Mouse (Mus musculus) spleen, postnatal 10 days (tissue): ENCODE data around the gene Tpte.
"Not testable (repeated sequence)": the region's sequence is repeated elsewhere in the genome, so short reads cannot be mapped to it uniquely, and the experiment has no call there.

Experiments
- DNase-seq, 2 experiments: peaks; one replicate each; pipeline ENCODE4 v3.0.0; 2021 to 2022; ENCODE audit warnings: low spot score in 2 of 2

Gene Tpte

DNA sequence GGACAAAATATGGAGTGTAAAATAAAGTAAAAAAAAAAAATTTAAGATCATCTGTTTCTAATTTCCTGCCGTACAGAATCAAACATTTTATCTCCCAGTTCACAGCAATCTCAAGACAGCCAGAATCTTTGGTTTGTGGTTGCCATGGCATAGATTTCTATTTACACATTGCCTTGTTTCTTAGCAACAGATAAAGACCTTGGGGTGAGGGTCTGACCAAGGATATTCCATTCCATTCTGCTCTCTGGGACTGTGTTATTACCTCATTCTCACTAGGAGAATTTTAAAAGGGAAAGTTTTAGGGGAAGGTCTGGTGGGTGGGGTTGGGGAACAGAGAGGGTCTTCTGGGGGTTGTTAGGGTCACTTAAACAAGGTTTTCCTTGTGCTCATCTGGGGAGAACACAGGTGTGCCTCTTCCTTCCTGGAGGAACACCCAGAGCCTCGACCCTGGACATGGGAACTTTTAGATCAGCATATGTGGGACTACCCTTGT lies at the start of gene Tpte:
Tpte (plus strand) TSS at position 443 of the 493 bp plus-strand sequence.
- no peak for DNase-seq

DNA sequence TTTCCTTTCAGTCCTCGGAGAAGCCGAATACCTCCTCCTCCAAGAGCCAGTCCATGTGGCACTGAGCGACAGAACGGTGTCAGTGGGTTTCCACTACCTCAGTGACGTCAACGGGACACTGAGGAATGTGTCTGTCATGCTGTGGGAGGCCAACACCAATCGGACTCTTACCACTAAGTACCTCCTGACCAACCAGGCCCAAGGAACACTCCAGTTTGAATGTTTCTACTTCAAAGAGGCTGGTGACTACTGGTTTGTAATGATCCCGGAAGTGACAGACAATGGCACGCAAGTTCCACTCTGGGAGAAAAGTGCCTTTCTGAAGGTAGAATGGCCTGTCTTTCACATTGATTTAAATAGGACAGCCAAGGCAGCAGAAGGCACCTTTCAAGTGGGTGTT lies 40.3 kb upstream of the Tpte start:
- DNase-seq = no peak

DNA sequence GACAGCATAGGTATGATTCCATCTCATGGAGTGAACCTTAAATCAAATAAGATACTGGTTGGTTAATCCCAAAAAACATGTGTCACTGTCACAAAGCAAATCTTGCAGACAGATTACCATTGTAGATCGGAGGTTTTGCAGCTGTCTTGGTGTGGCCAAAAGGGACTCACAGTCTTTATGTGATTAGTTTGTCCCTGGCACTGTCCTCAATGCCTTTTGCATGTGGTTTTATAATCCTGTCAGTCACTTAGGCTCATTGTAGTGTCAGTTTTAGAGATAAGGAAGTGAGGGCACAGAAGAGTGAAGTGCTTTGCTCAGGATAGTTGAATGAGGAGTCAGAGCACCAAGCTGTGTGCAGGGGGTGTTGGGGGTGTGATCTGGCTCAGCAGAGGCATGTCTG lies 37.6 kb upstream of the Tpte start:
- no peak for DNase-seq

DNA sequence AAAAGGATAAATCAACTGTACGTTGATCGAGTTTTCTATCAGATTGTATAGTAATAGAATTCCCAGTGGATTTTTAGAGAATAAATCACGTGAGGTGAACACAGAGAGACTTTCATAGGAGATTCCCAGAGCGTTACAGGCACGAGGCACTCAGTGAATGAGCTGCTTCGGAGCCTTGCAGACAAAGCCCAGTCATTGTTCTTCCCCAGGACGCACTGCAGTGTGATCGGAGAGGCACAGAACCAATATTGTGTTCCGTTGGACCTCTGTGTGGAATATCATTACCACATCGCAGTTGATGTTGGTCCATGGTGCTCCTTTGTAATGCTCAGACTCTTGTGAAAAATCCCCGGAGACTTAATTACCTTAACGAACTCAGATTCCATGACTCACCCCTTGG lies 35.3 kb upstream of the Tpte start:
- DNase-seq = no peak

DNA sequence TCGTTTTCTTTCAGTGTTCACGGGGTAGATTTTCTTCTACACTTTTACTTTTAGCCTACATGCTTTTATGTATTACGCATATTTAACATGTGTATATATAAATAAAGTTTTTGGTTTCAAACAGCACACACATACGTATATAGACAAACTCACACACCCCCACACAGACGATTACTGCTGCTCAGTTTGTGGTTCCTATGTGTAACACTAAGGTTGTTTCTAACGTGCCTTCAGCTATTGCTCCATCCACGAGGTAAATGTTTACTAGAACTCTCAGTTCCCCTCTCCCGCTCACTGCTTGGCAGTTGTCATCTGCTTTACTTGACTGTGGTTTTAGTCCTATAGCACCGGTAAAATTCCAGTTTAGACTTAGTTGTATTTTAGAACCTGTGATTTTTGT lies 34.2 kb upstream of the Tpte start:
- no peak for DNase-seq

DNA sequence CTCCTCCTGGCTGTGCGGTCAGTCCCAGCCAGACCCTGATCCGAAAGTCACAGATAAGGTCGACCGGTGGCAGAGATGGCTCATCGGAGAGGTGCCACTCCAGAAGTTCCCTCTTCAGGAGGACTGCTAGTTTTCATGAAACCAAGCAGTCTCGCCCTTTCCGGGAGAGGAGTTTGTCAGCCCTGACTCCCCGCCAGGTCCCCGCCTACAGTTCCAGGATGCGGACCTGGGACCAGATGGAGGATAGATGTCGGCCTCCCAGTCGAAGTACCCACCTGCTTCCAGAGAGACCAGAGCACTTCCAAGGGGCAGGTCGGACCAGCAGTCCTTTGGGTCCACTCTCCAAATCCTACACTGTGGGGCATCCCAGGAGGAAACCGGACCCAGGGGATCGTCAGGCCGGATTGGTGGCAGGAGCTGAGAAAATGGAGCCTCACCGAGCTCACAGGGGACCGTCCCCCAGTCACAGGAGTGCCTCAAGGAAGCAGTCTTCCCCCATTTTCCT lies 24.2 kb upstream of the Tpte start:
- DNase-seq = no peak

DNA sequence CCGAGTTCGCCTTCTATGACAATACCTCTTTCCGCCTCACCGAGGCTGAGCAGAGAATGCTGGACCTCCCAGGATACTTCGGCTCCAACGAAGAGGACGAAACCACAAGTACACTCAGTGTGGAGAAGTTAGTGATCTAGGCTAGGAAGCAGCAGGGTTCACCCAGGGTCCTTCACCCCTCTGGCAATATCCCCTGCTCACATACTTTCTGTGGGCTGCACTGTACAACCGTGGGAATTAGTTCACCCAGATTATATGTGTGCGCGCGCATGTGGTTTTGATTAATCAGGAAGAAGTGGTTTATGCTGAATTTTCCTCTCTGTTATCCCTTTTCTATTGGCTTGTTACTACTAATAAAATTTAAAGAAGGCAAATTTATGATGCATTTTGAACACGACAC lies 23.7 kb upstream of the Tpte start:
- no peak for DNase-seq

DNA sequence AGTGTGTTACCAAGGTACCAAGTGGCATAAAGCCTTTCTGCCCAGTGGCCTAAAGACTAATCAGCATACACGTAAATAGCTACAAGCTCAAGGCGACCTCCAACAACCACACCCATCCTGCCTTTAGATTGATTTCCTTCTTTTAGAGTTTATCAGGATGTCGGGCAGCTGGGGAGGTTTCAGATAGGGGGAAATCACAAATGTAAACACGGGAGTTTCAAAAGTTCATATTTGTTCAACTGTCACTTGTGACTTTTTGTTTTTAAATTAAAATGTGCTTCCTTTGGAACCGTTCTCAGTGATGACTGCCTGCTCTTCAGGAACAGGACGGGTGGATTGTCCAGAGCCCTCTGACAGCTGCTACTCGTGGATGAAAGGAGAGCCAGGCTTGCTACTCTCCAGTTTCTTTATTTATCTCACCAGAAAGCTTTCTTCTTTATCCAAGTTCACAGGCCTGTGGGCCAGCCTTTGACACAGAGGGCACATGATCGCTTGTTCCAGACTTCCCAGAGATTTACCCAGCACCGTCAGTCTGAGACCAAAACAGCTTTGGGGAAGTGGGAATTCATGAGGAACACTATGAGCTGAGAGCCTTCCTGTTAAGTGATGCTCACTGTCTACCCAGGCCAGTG lies 23.0 kb upstream of the Tpte start:
- no peak for DNase-seq

DNA sequence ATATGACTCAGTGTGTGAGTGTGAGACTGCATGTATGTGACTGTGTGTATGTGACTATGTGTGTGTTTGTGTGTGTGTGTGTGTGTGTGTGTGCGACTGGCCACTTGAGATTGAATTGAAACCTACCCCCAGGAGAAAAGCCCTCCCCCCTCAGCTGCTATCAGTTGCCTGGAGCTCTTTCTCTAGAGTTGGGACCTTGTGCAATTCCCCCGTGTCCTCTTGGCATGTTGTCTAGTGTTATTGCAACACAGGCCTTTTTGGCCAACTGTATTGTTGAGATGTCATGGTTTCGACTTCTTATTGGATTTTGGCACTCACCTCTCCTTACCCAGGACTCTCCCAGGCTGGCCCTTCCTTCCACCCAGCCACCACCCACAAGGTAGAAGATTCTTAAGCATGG lies 21.0 kb upstream of the Tpte start:
- DNase-seq = no peak

DNA sequence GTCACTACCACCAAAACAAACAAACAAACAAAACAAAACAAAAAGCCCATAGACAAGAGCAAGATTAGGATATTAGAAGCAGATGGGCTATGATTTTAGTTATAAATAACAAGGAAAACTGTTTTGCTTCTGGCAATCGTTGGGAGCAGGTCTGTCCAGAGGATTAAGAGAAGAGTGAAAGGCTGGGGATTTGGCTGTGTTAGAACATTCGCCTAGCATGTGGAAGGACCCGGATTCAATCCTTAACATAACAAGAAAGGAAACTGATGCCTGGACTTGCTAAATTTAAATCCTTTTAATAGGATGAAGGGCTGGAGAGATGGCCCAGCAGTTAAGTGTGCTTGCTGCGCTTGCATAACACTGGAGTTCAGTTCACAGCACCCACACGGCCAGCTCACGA lies 18.9 kb upstream of the Tpte start:
- no peak for DNase-seq

DNA sequence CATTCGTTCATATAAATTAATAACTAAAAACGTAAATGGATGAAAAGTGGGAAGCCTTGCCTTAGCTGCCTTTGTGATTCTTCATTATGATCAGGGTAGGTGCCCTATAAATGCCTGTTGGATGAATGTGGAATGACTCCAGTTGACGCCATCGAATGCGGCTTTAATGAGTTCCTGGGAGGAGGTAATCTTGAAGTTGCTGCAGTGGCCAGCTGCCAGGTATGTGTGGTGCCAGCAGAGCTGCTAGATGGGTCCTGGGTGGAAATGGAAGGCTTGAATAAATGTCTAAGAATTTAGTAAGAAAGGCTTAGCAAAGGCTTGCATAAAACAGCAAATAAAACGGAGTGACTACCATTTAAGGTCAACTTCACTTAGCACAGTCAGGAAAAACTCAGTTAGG lies 18.5 kb upstream of the Tpte start:
- DNase-seq = no peak

DNA sequence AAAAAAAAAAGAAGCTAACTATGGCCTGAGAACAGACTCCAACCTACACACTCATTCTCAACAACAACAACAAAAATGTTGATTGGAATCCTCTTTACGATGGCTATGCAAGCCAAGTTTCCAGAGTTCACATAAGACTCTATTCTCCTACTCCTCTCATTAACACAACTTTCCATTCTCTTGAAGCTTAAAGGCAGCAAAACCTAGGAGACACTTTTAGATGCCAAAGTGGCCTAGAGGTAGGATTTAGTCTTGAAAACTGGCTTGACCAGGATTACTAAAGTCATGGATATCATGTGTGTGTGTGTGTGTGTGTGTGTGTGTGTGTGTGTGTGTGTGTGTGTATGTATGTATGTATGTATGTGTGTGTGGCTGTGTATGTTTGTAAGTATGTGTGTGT lies 18.0 kb upstream of the Tpte start:
- DNase-seq = no peak

DNA sequence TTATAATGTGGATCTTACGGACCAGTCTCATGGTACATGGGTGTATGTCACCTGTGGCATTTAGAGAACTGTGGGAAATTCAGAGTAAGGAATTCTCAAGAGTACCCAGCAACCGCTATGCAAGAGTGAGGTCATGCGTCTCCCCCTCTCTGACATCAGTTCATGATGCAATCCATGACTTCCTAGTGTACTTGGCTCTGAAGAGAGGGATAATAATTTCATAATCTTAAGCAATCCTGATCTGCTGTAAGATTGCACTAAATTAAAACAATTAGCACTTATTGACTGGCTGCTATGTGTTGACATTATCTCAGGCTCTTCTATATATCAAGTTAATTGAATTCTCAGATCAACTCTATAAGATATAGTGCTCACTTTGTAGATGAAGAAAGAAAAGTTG lies 16.4 kb upstream of the Tpte start:
- no peak for DNase-seq

DNA sequence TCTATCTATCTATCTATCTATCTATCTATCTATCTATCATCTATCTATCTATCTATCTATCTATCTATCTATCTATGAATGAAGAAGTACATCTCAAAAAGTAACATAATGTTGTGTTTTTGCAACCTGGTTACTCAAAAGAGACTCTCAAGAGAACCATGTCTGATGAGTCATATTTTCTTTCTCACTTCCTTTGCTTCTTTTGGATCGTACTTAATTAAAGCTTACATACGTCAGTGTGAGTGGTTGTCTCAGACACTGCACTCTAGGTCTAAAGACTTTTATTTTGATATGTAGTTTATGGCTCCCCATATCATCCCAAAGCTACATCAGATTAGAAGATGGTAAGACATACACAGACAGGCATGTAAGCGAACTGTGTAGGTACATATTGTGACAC lies 10.1 kb upstream of the Tpte start:
- DNase-seq = no peak

DNA sequence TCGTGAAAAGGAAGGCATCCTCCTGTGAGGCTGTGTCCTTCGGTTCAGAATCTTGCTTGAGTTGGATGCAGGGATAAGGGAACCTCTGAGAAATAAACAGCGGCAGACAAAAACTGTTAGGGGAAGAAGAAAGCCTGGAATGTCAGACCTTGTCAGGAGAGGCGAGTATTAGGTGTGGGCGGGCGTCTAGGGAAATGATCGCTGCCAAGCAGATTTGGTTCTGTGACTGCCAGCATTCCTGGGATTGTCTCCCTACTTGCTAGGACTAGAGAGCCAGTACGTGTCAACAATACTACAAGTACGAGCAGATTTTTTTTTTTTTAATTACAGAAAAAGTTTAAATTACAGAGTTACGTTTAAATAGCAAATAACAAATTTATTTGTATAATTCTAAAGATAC lies 8.6 kb upstream of the Tpte start:
- DNase-seq = no peak

DNA sequence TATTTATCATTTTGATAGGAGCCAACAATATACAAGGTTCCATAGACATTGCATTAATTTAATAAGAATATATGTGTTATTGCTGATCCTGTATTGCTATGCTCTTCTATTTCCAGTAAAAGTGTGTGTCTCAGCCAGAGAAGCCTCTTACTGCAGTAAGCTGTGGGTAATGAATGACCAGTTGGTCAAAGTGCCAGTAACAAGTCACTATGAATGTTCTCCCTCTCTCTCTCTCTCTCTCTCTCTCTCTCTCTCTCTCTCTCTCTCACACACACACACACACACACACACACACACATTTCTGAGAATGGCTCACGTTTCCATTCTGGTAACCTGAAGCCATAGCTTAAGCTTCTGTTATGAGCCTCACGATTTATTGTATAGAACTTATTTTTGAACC lies 19.1 kb downstream of the Tpte start:
- DNase-seq = no peak

DNA sequence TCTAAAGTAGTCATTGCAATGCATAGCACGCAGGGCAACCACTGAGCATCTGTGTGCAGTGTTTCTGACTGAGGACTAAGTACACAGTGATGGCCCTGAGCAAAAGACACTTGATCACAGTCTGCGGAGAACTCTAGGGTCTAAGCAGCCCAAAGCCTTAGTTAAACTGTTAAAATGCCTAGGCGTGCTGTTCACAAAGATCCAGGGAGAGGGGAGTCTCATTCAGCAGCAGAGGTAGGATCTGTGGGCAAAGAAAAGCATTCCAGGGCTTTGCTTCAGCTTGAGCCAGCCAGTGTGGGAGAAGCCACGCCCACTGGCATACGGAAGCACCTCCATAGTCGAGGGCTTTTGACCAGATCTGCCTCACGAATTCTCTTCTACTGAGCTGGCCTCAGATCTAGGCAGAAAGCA lies 19.7 kb downstream of the Tpte start:
- DNase-seq = peak in 1 of 2 experiments; percentile 11

DNA sequence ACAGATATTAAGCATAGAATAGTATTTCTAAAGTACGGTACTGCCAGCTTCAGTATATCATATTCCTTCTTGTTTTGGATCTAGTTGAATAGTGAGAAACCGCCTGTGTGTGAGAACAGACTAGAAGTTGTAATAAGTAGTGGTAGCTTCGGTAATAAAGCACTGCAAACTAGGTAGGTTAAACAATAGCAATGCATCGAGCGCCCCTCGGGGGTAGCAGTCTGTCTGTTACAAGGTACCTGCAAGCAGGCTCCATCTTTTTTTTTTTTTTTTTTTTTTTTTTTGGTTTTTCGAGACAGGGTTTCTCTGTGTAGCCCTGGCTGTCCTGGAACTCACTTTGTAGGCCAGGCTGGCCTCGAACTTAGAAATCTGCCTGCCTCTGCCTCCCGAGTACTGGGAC lies 20.8 kb downstream of the Tpte start:
- DNase-seq = not testable (repeated sequence)

DNA sequence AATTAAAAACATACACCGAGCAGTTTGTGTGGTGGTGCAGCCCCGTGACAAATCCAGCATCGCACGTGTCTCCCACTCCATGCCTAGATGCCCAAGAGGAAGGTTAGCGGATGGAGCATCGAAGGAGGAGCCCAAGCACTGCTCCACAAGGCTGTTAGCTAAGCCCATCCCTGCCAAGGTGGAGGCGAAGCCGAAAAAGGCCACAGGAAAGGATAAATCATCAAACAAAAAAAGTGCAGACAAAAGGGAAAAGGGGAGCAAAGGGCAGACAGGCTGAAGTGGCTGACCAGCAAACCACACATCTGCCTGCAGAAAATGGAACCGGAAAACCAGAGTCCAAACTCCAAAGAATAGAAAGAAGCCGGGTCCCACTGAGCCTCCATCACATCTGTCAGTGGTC lies 23.8 kb downstream of the Tpte start:
- DNase-seq = no peak

DNA sequence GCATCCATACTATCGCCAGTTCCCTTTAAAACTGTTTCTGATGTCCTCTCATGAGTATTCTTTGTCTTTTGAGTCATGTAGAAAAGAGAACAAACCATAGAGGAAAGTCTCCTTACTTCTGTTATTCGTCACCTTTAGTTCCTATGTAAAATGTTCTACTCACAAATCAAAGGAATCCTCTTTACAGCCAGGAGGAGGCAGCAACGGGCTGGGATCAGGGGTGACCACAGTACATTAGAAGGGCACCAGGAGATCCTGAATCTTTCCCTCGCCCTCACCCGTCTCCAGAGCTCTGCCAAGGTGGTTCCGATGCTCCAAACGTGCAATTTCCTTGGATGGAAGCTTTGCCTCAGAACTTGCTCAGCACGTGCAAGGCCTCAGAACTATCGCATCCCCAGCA lies 28.2 kb downstream of the Tpte start:
- peak in 1 of 2 experiments; percentile 28 for DNase-seq

DNA sequence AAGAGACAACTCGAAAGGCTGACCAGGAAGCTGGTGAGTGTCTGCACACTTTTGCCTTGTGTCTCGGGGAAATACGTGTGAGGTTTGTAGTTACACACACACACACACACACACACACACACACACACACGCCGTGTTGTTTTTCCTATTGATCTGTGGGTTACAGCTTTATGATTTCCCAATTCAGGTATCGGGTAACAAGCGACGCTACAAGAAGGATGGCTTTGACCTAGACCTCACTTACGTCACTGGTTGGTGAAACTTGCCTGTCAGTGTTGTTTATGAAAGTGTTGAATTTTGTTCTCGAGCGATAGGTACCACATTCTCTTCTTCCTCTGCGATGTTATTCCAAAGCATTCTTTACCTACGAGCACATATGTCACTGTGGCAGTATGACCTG lies 52.2 kb downstream of the Tpte start:
- no peak for DNase-seq

DNA sequence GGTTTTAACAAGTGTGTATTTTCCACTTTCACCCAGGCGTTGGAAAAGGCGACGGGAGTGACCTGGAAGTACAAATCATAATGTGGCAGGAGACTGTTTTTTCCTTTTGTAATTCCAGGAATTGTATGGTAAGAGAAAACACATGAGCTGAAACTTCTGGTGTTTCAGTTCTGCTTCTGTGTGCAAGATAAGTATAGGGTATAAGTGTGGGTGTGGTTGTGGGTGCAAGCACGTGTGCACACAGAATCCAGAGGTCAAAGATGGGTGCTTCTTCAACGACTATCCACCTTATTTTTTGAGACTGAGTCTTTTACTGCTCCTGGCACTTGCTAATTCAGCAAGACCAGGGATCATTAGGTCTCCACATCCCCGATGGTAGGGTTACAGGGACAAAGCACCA lies 76.1 kb downstream of the Tpte start:
- DNase-seq = no peak

DNA sequence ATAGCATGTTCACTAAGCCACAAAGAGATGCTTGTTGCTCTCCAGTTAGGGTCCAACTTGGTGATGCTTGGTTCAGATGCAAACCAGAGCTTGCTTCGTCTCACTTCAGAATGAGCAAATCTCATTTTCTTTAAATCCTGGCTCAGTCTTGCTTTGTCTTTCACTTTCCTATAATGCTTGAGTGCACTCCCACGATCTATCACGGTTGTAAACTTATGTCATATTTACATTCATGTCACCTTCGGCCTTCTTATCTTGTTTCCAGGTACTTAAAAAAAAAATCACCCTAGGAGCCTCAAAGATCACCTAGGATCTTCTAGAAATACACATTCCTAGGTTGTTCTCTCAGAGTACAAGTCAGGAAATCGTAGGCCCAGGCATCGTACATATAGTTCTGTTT lies 76.6 kb downstream of the Tpte start:
- no peak for DNase-seq

DNA sequence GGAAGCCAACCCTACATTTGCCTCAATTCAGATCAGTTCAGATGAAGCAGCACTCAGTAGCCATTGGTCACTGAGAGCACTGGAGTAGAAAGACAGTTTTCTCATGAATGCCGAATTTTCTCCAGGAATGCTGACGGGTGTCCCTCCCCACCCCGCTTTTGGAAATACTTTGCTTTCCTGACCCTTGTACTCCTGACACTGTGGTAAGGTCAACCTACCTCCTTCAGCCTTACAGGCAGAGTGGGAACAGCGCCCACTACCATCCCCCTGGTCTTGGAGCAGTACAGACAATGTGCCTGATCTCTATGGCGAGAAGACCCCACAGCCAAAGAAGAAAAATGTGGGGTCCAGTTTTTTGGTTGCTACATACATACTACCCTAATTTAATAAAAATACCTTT lies 93.1 kb downstream of the Tpte start:
- DNase-seq = no peak
